Mouse (Mus musculus) lung, postnatal 4 days (tissue): ENCODE measurements around the gene Ctsw.

Experiments
- DNase-seq, 2 experiments: peaks; one replicate each; pipeline ENCODE4 v3.0.0; 2021

The Ctsw gene

GRCm38 (mm10) chr19:5461411-5461810, 6.9 kb downstream of the Ctsw start:
- DNase-seq = no peak

GRCm38 (mm10) chr19:5460465-5460911, 7.8 kb downstream of the Ctsw start, which contains the start of gene Fibp:
Fibp (plus strand) TSS chr19:5460615.
- DNase-seq = peak; percentile 92 to 94

GRCm38 (mm10) chr19:5459896-5460295, 8.4 kb downstream of the Ctsw start:
- DNase-seq = no peak

GRCm38 (mm10) chr19:5459019-5459418, 9.3 kb downstream of the Ctsw start:
- no peak for DNase-seq

- DNase-seq = no peak
Observed at GRCm38 (mm10) chr19:5457746-5458442, 10.4 kb downstream of the Ctsw start, which contains the start of gene Ccdc85b. Ccdc85b (minus strand) TSS chr19:5457894.

GRCm38 (mm10) chr19:5456922-5457745, 11.2 kb downstream of the Ctsw start:
- peak; percentile 95 to 96 for DNase-seq

- DNase-seq = peak; percentile 53 to 71
Observed at GRCm38 (mm10) chr19:5456241-5456921, 11.9 kb downstream of the Ctsw start.

GRCm38 (mm10) chr19:5455568-5455967, 12.7 kb downstream of the Ctsw start:
- DNase-seq = peak in 1 of 2 experiments; percentile 37

GRCm38 (mm10) chr19:5455037-5455436, 13.3 kb downstream of the Ctsw start:
- no peak for DNase-seq

GRCm38 (mm10) chr19:5451766-5452165, 16.5 kb downstream of the Ctsw start:
- DNase-seq = no peak

GRCm38 (mm10) chr19:5449673-5450072, 18.6 kb downstream of the Ctsw start:
- no peak for DNase-seq

- peak in 1 of 2 experiments; percentile 46 for DNase-seq
Observed at GRCm38 (mm10) chr19:5448354-5449150, 19.8 kb downstream of the Ctsw start.

- DNase-seq = peak; percentile 78 to 80
Observed at GRCm38 (mm10) chr19:5447515-5448353, 20.6 kb downstream of the Ctsw start, which contains the start of gene Fosl1. Fosl1 (plus strand) TSS chr19:5447547.

GRCm38 (mm10) chr19:5445747-5446146, 22.6 kb downstream of the Ctsw start:
- no peak for DNase-seq

- DNase-seq = no peak
Observed at GRCm38 (mm10) chr19:5444954-5445353, 23.4 kb downstream of the Ctsw start.

- DNase-seq = no peak
Observed at GRCm38 (mm10) chr19:5444371-5444908, 23.9 kb downstream of the Ctsw start.

- DNase-seq = no peak
Observed at GRCm38 (mm10) chr19:5433951-5434350, 34.4 kb downstream of the Ctsw start.

- peak; percentile 70 to 73 for DNase-seq
Observed at GRCm38 (mm10) chr19:5432992-5433852, 35.1 kb downstream of the Ctsw start.

GRCm38 (mm10) chr19:5431911-5432464, 36.3 kb downstream of the Ctsw start:
- DNase-seq = peak in 1 of 2 experiments; percentile 41

- DNase-seq = no peak
Observed at GRCm38 (mm10) chr19:5430408-5430807, 37.9 kb downstream of the Ctsw start.
